Mouse (Mus musculus): ENCODE data around the gene Aspscr1.

Aspscr1 gene

DNA sequence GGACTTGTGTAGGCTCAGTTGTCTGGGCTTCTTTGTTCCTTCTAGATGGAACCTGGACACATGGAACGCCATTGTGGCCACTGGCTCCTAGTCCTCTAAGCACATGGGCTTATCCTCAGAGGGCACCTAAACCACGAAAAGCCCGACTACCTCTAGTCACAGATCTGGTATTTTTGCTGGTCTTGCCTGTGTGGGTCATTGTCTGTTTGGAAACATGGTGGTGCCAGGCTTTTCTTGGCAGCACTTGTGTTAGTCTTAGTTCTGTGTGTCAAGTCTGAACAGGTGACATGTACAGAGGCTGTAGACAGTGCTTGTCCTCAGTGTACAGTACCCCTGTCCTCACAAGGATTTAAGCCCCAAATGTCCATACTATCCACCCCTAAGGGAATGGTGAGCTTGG, 10.8 kb downstream of the Aspscr1 start:
- no peak for DNase-seq (ENCODE audit: low spot score in 2 of 2)

DNA sequence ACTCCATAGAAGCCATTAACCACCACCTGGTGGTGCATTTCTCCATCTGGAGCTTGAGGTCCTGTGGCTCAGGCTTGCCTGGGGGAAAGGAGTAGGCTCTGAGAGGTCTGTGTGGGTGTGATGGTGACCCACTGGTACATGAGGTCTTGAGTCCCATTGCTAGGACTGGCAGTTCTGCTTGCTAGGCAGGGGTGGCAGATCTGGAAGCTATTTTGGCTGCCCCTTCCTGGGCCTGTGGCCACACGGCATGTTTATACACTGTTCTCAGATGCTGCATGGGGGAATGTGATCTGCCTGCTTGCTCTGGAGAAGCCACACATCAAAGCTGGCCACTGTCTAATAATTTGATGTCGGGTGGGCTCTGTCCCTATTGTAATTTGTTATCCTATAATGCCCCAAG, 11.3 kb downstream of the Aspscr1 start:
- DNase-seq (ENCODE audit: low spot score in 2 of 2) = no peak

DNA sequence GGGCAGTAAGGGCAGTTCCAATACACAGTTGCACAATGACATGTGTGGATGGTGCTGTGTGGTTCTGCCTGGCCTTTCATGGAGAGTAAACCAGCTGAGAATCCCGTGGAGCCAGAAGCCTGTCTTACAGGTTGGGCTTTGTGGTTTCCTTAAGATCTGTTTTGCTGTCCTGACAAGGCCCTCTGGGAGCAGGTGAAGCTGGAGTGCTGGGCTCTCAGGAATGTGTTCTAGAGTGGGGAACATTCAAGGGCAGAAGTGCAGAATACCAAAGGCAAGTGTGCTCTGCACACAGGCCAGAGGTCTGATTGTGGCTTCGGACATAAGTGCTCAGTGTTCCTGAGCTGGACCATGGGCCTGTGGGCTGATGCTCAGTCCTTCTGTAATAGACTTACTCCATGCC, 11.9 kb downstream of the Aspscr1 start:
- no peak for DNase-seq (ENCODE audit: low spot score in 2 of 2)

DNA sequence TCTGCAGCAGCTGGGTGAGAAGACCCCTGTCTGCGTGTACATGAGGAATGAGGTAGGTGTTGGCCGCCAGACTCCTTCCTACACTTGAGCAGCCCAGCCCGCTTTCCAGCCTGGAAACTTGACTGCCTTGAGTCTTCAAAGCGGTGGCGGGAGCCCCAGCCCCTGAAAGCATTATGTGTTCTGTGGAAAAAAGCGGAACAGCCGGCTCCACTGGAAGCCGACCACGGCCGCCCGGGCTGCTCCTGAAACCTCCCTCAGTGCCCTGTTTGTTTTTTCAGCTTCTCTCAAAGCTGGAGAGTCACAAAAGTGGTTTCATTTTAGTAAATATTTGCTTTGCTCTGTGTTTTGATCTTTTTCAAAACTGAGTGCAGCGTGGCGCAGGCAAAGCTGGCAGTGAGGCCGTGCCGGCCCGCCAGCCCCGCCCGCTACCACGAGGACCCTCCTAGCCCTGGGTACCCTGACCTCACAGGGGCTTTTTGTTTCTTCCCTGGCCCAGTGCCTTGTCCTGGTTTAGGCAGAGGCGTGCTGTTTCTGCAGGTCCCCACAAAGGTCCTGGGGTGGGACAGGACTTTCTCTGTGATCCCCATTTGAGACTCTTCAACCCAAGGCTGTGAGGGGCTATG, 14.0 kb downstream of the Aspscr1 start:
- no peak for DNase-seq (ENCODE audit: low spot score in 2 of 2)

DNA sequence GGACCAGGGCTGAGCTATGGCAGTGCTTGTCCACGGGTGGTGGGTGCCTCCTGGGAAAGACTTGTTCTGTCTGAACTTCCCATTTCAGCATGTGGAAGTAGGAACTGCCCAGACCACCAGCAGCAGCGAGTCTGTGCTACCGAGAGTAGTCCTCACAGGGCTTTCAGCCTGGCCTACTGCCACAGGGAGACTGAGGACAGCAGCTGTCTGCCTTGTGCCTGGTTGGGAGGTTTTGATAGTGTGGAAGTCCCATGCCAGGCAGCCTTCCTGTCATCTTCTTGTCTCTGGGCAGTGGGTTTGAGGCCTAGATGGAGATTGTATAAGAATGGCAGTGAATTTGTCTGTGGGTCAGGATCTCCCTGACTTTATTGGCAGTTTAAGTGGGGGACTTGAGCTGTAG, 16.6 kb downstream of the Aspscr1 start:
- no peak for DNase-seq (ENCODE audit: low spot score in 2 of 2)

DNA sequence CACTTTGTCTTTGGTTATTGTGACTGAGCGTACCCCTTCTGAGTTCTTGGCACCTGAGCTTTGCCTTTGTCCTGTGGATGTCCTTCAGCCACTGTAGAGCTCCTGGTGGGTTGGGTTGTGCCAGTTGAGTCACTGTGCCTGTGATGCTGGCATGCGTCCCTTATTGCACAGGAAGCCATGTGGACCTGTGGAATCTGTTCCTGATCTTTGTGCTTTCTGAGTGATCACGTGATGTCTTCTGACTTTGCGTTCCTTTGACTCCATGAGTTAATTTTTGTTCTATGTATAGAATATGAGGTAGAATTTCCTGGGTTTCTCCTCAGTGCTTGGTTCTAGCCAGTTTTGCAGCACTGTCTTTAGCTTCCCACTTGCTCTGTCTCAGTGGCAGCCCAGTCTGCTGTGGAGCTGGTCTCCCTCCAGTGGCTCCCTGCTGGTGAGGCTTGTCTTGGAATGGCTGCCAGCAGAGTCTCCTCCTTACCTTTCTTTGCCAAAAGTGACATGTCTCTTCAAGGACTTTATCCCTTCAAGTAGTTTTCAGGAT, 19.8 kb downstream of the Aspscr1 start:
- DNase-seq (ENCODE audit: low spot score in 2 of 2) = no peak

DNA sequence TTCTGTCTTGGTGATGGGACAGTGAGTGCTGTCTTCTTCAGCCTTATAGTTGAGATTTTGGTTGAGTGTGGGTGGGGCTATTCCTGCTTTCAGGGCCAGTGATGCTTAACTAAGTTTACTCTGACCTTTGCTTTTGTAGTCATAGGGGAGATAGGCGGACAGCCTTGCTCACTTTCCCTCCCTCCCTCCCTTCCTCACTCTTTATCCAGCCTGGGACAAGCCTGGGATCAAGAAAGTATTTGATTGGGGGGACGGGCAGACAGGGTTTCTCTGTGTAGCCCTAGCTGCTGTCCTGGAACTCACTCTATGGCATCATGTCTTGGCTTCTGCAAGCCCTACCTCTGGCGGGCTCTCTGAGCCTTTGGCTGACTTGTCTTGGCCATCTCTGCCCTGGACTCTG, 20.7 kb downstream of the Aspscr1 start:
- no peak for DNase-seq (ENCODE audit: low spot score in 2 of 2)

DNA sequence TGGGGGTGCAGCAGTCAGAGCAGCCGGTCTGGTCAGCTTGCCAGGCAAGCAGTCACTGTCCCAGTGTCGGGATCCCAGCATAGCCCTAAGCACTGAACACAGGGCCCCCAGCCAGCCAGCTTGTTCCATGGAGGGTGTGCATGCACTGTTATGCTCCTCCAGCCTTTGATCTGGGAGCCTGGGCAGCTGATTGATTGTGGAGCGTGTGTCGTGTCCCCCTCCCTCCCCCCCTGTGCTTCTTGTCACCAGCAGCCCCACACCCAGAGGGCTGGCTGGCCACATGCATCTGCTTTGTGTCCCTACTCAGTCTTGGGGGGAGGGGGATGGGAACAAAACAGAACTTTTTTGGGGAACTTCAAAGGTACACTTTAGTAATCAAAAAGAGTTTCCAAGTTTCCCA, 22.4 kb downstream of the Aspscr1 start:
- no peak for DNase-seq (ENCODE audit: low spot score in 2 of 2)

DNA sequence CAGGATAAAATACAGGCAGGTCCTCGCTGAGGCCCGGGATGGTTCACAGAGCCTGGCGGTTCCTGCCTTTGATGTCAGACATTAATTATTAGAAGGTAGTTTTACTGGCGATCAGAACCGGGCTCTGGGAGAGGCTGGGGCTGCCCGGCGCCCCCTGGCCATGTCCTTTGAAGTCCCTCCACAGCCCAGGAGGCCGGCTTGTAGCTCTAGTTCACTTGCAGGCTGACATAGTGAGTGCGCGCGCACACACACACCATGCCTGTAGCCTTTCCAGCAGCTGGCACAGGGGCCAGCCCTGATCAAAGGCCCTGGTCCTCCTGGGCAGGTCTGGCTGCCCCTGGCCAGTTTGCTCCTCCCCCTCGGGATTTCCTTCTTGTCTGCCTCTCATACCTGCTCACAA, 22.9 kb downstream of the Aspscr1 start:
- DNase-seq (ENCODE audit: low spot score in 2 of 2) = no peak

DNA sequence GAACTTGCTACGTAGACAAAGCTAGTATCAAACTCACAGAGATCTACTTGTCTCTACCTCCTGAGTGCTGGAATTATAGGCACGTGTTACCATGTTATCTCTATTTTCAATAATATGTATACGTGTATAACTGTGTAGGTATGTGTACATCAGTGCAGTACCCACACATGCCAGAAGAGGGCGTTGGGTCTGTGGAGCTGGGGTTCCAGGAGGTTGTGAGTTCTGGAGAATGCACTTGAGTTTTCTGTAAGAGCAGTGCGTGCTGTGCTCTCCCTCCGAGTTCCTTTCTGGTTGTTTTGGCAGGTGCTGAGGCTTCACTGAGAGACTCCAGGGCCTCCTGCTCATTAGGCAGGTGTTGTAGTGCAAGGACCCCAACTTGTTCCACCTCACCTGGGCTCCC, 23.8 kb downstream of the Aspscr1 start:
- DNase-seq (ENCODE audit: low spot score in 2 of 2) = no peak

DNA sequence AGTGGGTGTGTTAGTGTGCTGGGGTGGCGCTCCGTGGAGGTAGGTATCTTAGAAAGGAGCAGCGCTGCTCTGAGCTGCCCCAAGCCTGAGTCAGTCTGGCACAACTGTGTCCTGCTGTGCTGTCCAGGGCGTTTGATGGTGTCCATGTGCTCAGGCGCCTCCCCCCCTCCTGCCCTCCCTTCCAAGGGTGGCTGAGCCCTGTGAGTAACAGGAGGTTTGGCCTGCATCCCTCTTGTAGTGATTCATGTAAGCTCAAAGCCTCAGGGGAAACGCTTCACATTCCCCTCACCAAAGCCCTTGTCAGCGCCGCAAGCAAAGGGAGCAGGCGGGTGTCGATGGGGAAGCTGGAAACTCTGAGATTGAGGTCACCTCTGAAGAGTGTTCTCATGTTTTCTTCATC, 25.0 kb downstream of the Aspscr1 start:
- no peak for DNase-seq (ENCODE audit: low spot score in 2 of 2)

DNA sequence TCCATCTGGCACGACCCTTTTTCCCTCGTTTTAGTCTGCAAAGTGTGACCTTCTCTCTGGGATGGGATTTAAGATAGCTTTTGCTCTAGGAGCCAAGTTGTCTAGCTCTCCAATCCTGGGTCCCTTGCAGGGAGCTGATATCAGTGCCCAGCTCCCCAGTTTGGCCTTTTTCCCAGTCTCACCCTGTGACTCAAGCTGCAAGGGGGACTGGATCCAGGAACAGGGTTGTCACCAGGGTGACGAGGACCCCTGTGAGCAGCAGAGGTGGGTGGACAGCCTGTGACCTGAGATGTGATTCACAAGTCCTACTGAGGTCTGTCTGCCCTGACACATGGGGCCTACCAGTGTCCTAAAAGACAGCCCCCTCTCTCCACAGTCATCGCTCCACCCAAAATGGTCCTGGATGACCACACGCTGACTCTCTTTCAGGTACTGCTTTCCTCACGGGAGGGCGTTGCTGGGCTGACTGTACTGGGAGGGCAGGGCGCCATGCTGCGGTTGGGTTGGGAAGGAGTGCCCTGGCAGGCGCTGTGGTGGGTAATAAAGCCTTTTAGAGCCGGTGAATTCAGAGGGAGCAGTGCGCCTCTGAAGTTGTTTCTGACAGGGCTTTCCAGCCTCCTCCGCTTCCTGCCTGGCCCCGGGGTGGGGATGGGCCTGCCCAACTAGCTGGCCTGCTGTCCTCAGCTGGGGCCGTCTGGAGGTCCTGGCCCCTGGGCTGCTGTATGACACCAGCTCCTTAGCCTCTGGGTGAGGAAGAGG, 31.1 kb downstream of the Aspscr1 start:
- no peak for DNase-seq (ENCODE audit: low spot score in 2 of 2)

DNA sequence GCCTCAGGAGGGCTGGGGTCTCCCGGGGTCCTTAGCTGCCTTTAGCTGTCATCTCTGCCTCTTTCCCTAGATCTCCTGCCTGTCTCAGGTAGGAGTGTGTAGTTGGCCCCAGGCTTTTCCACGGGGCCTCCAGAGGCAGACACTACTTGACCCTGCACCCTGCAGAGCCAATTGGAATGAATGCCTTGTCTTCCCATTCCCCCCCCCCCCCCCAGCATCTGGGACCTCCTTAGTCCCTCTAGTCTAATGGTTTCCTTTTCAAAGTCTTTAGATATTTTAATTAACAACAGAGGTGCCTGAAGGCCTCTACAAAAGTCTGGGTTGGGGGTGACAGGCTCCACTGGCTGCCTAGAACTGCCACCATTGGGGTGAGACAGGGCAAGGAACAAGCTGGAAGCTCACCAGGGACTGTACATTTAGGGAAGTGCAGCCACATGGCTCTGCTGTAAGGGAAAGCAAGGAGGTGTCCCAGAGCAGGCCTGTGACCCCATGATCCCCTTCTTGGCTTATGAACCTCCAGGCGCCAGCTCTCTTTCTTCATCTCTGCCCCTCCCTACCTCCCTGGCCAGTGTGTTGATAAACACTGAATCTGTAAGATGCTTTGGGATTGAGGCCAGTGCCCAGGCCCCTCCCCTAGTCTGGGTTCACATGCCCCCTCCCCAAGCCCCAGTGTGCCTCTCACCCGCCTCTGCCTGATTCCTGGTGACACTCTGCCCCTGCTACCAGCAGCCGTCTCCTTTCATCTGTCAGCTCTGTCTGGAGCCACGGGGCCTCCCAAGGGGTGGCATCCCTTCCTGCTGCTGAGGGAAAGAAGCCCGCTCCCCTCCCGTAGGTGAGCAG, 31.9 kb downstream of the Aspscr1 start:
- no peak for DNase-seq (ENCODE audit: low spot score in 2 of 2)

DNA sequence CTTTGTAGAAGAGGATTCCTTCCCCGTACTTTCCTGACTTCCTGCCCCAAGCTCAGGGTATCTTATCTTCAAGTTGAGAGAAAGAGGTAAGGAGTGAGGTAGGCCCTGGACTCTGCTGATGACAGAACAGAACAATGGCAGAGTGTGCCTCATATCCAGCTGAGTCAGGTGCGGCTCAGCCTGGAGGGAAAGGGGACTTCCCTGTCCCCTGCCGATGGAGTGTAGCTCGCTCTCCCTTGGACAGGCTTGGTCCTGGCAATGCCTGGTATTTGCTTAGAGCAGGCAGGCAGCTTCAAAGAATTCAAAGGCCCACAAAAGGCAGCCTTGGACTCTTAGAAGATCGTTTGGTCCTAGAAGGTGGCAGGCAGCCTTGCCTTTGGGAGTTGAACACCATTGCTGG, 33.3 kb downstream of the Aspscr1 start:
- no peak for DNase-seq (ENCODE audit: low spot score in 2 of 2)

DNA sequence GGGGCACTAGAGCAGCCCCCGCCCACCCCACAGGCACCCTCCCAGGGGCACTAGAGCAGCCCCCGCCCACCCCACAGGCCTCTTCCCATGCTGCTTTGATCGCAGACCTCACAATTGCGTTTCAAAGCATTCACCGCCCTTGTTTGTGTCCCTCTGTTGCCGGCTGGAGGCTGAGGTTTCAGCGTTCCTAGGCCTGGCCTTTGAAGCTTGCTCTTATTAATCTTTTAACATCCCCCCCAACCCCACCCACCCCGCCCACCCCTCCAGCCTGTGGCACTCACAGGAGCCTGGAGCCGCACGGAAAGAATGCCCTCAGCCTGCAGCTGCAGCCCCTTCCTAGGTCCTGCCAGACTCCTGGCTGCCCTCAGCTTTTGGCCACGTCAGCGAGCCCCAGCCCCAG, 34.5 kb downstream of the Aspscr1 start:
- no peak for DNase-seq (ENCODE audit: low spot score in 2 of 2)

DNA sequence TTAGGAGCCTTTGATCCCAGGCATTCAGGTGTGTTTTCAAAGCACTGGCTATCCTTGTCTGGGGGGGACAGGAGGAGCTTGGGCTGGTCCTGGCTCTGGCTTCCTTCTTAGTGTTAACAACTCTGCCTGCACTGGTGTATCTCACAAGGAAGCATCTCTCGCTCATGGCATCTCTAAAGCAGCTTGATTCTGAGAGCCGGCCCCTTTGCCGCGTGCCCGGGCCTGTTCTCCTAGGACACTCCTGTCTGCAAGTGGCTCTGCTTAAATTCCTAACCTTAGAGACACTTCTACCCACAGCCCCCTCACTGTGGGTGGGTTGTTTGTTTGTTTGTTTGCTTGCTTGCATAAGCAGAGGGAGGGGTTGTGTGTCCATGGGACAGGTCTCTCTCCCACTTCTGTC, 35.2 kb downstream of the Aspscr1 start:
- DNase-seq (ENCODE audit: low spot score in 2 of 2) = no peak

DNA sequence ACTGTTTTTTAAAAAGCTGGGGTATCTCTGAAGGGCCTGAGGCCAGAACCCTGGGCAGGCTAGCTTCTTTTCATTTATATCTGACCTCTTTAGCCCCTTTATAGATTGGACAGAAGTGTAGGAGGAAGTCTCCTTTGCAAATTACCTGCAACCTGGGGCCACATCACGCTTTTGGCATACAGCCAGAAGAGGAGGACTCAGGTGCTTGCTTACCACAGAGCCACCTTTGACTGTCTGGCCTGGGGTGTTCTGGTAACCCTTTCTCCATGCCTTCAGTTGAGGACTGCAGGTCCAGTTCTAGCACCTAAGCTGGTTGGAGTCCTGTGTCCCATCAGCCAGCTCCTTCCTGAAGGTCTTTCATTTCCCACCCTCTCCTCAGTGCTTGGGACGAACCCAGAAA, 36.8 kb downstream of the Aspscr1 start:
- DNase-seq (ENCODE audit: low spot score in 2 of 2) = no peak

DNA sequence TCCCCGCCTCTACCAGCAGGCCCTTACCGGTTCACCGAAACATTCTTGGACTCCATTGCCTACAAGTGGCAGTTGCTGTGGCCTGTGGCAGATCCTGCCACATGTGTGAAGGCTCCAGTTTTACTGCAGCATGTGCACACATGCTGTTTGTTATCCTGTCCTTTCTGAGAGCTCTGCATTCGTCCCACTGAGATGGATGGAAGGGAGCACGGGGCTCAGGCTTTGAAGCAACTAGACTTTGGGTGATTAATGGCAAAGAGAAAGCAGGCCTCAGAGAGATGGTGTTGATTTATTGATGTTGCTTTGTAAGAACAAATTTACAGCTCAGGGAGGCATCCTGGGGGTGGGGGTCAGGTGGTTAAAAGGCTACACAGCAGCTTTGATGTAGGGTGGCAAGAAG, 37.9 kb downstream of the Aspscr1 start:
- DNase-seq (ENCODE audit: low spot score in 2 of 2) = no peak

DNA sequence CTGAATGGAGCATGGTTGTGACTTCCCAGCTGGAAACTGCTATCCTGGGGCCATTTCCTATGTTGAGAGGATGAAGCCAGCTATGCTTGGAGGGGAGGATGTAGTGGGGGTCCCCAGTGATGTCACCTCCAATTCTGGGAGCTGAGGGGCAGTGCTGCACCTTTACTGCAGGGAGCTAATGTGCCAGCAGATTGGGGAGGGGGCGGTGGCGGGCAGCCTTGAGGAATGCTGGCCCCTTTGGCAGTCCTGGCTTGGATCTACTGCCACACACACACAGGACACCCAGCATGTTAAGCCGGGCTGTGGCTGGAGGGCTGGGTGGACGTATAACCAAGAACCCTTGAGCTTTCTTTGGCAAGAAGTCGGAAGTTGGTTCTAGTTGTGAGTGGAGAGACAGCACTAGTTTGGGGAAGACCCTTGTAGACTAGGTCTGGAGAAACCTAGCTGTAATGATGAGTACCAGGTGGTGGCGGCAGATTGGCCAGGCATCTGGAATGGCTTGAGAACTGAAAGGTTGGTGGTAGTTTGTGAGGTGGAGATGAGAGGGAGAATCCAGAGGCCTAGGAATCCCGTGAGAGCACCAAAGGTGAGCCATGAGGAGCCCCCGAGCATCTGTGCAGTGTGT, 39.3 kb downstream of the Aspscr1 start:
- DNase-seq (ENCODE audit: low spot score in 2 of 2) = no peak

DNA sequence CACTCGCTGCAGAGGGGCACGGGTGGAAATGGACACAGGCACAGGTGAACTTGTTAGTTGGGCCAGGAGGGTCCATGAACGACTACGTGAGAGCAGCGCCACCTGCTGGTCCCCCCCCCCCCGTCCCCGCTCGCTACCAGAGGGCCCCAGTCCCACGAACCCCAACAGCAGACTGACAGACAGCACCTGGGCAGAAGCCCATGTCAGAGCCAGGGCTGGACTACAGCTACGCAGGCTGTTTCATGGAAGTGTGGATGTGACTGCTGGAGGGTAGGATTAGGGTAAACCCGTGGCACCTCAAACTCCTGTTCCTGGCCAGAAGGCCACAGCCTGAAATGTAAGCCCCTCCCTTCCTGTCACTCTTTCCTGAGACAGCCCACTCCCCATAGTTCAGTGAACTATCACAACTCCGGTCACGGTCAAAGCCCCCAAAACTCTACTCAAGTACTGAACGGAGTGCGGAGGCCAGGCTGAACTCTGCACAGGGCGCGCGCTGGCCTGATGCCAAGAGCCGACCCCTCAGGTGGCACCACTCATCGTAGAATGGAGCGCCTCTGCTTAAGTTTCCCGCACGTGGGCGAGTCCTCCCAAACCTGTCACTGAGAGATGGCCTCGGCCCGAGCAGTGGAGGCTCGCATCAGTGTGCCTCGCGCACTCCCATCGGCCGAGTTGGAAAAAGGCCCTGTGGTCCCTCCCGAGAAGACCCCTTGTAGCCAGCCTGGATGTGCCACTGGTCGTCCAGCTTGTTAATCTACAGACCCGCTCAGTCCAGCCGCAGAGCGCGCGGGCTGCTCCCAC, 40.2 kb downstream of the Aspscr1 start:
- DNase-seq (ENCODE audit: low spot score in 2 of 2) = peak; percentile 27 to 51
